Mouse (Mus musculus): ENCODE data around the gene Prtn3.

DNA sequence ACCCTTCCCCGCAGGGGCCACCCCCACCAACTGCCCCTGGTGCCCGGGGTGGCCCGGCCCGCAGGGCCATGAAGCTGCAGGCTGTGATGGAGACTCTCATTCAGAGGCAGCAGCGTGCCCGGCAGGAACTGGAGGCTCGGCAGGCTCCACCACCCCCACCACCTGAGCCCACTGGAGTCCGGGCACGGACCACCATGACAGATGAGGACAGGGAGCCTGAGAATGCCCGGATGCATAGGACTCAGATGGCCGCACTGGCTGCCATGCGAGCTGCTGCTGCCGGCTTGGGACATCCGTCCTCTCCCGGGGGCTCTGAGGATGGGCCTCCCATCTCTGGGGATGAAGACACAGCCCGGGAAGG lies 56.5 kb downstream of the Prtn3 start:
- TF ChIP-seq CTCF (IDR thresholded peaks at IDR 0.05; ENCODE audit: low read depth) (no peak), EP300 (optimal IDR thresholded peaks at IDR 0.05) (no peak)

Data from stomach, postnatal 0 days (tissue).